Mouse (Mus musculus) CH12.LX (cell line): ENCODE measurements around the gene 1700028P14Rik. TPM values are rescaled to one million over a fixed set of nuclear protein-coding genes. Genes with fewer than 3 reads are reported as not detected.

Source experiments
- polyA plus RNA-seq: library from polyadenylated mRNA; unstranded; fragments of >175 nt; gene quantifications from 2 replicates; pipeline ENCODE4 v1.2.1, GENCODE M21; 2012; ENCODE audit warnings: low read depth; ENCODE audit not compliant: insufficient read length
- total RNA-seq, 2 experiments: library from RNA; depleted of rRNA; stranded (reverse); fragments of 300-350 nt in 1 of 2; fragments of >200 nt in 1 of 2; gene quantifications; 2 replicates each; pipeline ENCODE4 v1.2.3; 2012 to 2014

The 1700028P14Rik gene
- total and polyA plus RNA-seq, 3 experiments, result not detected

Other genes with a start within 250 kb of the 1700028P14Rik start
- gene Mamdc2, start 204.4 kb downstream of the 1700028P14Rik start, total RNA-seq (2012; rRNA removed), result 0.04 and 0.08 TPM in 2 replicates
- gene Mamdc2, start 204.4 kb downstream of the 1700028P14Rik start, total RNA-seq (2014; rRNA removed), result 0.35 and 0.67 TPM in 2 replicates
- gene Mamdc2, start 204.4 kb downstream of the 1700028P14Rik start, polyA plus RNA-seq, result 0.17 and 0.20 TPM in 2 replicates
- gene Ptar1, start 34.6 kb upstream of the 1700028P14Rik start, total RNA-seq (2012; rRNA removed), result 7.1 and 7.9 TPM in 2 replicates
- 10.4 and 11.9 TPM in 2 replicates for gene Ptar1, start 34.6 kb upstream of the 1700028P14Rik start, total RNA-seq (2014; rRNA removed)
- gene Ptar1, start 34.6 kb upstream of the 1700028P14Rik start, polyA plus RNA-seq, result 5.6 and 7.5 TPM in 2 replicates
- gene Apba1, start 106.1 kb upstream of the 1700028P14Rik start, total RNA-seq (2012; rRNA removed), result 0.08 and 0.21 TPM in 2 replicates
- gene Apba1, start 106.1 kb upstream of the 1700028P14Rik start, total RNA-seq (2014; rRNA removed), result 0.09 and 0.19 TPM in 2 replicates
- gene Apba1, start 106.1 kb upstream of the 1700028P14Rik start, polyA plus RNA-seq, result 0.24 and 0.25 TPM in 2 replicates